Mouse (Mus musculus) forebrain, postnatal 0 days (tissue): ENCODE data around the gene Efna2. TPM values are rescaled to one million over a fixed set of nuclear protein-coding genes. Genes with fewer than 3 reads are reported as not detected.
A peak's percentile ranks its signal among the peaks of the same experiment; 100 is the strongest.

Experiments used
- ATAC-seq: fragments of 200-750 bp; cut with Nextera tagmentation; 2 replicates; pipeline ENCODE4 v1.8.0; 2017; ENCODE audit warnings: mild to moderate bottlenecking, moderate library complexity
- DNase-seq: peaks from one replicate; pipeline ENCODE4 v3.0.0-alpha.2; 2015
- H3K27ac ChIP-seq: fragments of 300-500 bp; sonication (generic); 2 replicates; pipeline ENCODE4 v1.5.1; 2014; ENCODE audit warnings: low read depth, mild to moderate bottlenecking, antibody characterized with exemption, low read length, moderate library complexity, mixed read lengths
- H3K27me3 ChIP-seq: fragments of 300-500 bp; sonication (generic); 2 replicates; pipeline ENCODE4 v1.6.1; 2014; ENCODE audit warnings: mild to moderate bottlenecking, low read length, mixed read lengths; ENCODE audit not compliant: insufficient read depth
- H3K36me3 ChIP-seq: fragments of 300-500 bp; sonication (generic); 2 replicates; pipeline ENCODE4 v1.6.1; 2014; ENCODE audit warnings: mild to moderate bottlenecking, moderate library complexity; ENCODE audit not compliant: insufficient read depth
- H3K4me1 ChIP-seq: fragments of 300-500 bp; sonication (generic); 2 replicates; pipeline ENCODE4 v1.6.1; 2014; ENCODE audit warnings: antibody characterized with exemption; ENCODE audit not compliant: insufficient read depth
- H3K4me2 ChIP-seq: fragments of 300-500 bp; sonication (generic); 2 replicates; pipeline ENCODE4 v1.6.1; 2014; ENCODE audit warnings: low read depth, mild to moderate bottlenecking, moderate library complexity
- H3K4me3 ChIP-seq: fragments of 300-500 bp; sonication (generic); 2 replicates; pipeline ENCODE4 v1.5.1; 2014; ENCODE audit warnings: low read depth, low read length, mixed read lengths
- H3K9ac ChIP-seq: fragments of 300-500 bp; sonication (generic); 2 replicates; pipeline ENCODE4 v1.6.1; 2014; ENCODE audit warnings: mild to moderate bottlenecking
- H3K9me3 ChIP-seq: fragments of 300-500 bp; sonication (generic); 2 replicates; pipeline ENCODE4 v1.6.1; 2016; ENCODE audit warnings: low read length
- CTCF ChIP-seq: sonication (generic); IDR thresholded peaks from 2 replicates; pipeline ENCODE4 v1.5.1; 2016; ENCODE audit warnings: antibody characterized with exemption, control low read depth, low read depth
- WGBS: fragments of 180-500 bp; shearing (Covaris S2); extraction: QIAGEN DNeasy Blood & Tissue Kit; methylation state at CpG from one replicate; pipeline ENCODE4 v1.1.7; 2014; 5-methylcytosine and 5-hydroxymethylcytosine counted together
- polyA plus RNA-seq: library from polyadenylated mRNA; unstranded; fragments of >200 nt; fragmentation: Nextera tagmentation; extraction: Ambion mirVana; gene quantifications from 2 replicates; pipeline ENCODE4 v1.2.1, GENCODE M21; 2015
- total RNA-seq: library from RNA; depleted of rRNA; stranded (reverse); fragments of >200 nt; gene quantifications from 2 replicates; pipeline ENCODE4 v1.2.3, GENCODE M21; 2014

Efna2 gene
- total and polyA plus RNA-seq, 2 experiments from 2014 or later: 29.0 to 31.3 TPM

DNA sequence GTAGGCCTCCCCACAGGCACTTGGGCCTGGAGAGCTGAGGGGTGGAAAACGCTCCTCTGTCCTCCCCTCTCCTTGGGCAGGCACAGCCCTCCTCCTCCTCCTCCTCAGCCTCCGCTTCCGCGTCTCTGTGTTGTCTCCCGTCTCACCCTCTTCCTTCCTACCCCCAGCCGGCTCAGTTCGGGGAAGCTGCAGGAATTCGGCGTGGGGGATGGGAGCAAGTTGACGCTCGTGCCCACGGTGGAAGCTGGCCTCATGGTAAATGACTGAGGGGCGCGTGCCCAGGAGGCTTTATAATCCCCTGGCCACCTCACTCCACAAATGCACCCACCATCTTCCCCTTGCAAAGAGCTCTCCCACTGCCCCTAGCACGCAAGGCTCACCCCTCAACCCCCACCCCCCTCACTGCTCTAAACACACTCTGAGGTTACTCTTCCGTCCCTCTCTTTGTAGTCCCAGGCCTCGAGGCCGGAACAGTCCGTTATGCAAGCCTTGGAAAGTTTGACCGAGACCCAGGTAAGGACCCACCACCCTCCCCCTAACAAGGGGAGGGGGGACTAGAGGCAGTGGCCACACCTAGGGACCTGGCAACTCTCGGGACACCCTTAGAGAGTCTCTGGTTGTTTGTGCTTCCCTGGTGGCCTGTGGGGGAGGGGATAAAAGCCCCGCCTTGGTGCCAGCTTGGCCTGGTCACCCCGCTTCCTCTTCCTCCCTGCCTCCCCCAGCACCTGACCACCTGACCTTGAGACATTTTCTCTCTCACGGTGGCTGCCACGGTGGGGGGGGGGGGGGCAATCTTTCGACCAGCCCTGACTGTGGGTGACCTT is 27.9 kb upstream of the Efna2 start:
- WGBS: under 1% methylated on average over 21 of the region's 26 CpGs
- ATAC-seq (no peak), DNase-seq (peak; percentile 73)
- Histone ChIP-seq H3K9ac (peak overlapping the region; percentile 100), H3K27ac (peak overlapping the region; percentile 100), H3K9me3 (no peaks in the 10 kb centered on the region), H3K27me3 (no peaks in the 10 kb centered on the region), H3K4me3 (peak overlapping the region; percentile 98), H3K36me3 (peaks cover 38% of the 10 kb centered on the region), H3K4me2 (peak overlapping the region; percentile 95), H3K4me1 (peaks cover 18% of the 10 kb centered on the region)
- no peak for TF ChIP-seq CTCF

DNA sequence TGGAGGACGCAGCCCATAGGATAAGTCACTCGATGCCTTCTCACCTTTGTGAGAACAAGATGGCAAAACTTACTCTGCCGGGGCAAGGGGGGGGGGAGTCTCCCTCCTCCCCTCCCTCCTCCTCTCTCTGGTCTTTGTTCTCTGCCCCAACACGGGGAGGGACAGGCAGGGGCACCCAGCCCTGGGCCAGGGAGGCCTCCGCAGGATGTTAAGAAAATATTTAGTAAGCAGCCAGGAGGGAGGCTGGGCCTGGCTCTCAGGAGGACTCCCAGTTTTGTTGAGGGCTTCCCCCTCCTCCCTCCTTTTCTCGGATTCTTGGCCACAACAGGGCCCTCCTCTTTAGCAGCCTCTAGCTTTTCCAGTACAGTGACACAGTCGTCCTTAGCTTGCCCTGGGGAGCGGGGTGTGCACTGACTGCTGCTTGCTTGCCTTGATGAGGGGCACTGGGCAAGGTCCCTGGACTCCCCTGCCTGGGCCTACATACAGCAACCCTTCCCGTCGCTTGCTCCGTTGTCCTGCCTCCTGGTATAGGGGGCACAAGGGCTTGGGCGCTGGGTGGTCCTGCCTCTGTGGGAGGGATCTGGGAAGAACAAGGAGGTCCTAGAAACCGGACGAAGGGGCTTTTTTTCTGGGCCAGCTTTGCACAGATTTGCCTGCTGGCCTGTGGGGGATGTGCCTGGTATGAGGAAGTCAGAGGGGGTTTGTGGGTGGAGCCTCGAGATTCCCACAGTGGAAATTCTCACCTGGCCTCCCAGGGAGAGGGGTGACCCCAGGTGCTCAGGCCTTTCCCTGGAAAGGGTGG is 27.0 kb upstream of the Efna2 start:
- Histone ChIP-seq H3K36me3 (peaks cover 46% of the 10 kb centered on the region), H3K9me3 (no peaks in the 10 kb centered on the region), H3K4me3 (peak overlapping the region; percentile 98), H3K27ac (peak overlapping the region; percentile 100), H3K9ac (peak overlapping the region; percentile 100), H3K4me2 (peak overlapping the region; percentile 95), H3K4me1 (peaks cover 18% of the 10 kb centered on the region), H3K27me3 (no peaks in the 10 kb centered on the region)
- TF ChIP-seq CTCF: no peak
- DNase-seq: peak; percentile 47
- ATAC-seq: no peak
- WGBS: 4% methylated on average over 15 of the region's 15 CpGs

DNA sequence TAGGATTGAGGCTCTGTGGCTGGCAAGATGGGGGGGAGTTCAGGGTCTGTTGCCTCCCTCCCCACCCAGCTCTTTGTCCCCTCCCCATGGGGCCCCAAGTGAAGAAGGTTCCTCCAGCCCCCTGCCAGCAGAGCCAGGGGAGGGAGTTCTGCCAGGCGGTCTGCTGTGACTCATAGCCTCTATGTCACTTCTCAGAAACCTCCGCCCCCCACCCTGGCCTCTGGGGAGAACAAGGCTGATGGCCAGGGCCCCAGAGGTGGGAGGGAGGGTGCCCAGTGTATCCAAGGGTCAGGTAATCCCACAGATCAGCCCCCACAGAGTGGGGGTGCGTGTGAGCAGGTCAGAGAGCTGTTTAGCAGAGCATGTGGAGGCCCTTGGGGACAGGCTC is 26.4 kb upstream of the Efna2 start:
- Histone ChIP-seq H3K4me1 (peaks cover 18% of the 10 kb centered on the region), H3K36me3 (peaks cover 50% of the 10 kb centered on the region), H3K9me3 (no peaks in the 10 kb centered on the region), H3K4me2 (peak overlapping the region; percentile 95), H3K27me3 (no peaks in the 10 kb centered on the region), H3K27ac (peak overlapping the region; percentile 100), H3K9ac (peak overlapping the region; percentile 100), H3K4me3 (peak overlapping the region; percentile 98)
- ATAC-seq: no peak
- DNase-seq: no peak
- TF ChIP-seq CTCF: no peak
- WGBS: 31% methylated on average over 3 of the region's 3 CpGs

DNA sequence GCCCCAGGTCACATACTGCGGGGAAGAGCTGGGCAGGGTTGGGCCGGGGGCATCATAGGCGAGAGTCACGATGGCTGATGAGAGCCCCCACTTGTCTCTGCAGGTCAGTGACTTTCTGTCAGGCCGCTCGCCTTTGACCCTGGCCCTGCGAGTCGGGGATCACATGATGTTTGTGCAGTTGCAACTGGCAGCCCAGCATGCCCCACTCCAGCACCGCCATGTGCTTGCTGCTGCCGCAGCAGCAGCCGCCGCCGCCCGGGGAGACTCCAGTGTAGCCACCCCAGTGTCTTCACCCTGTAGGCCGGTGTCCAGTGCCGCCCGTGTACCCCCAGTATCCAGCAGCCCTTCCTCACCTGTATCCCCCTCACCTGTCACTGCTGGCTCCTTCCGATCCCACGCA is 25.6 kb upstream of the Efna2 start:
- peak overlapping the region; percentile 100; the same call in 1 of the 2 replicates for H3K9ac ChIP-seq
- peaks cover 50% of the 10 kb centered on the region for H3K36me3 ChIP-seq
- peak overlapping the region; percentile 95; the same call in 1 of the 2 replicates for H3K4me2 ChIP-seq
- peak overlapping the region; percentile 100; the same call in 1 of the 2 replicates for H3K27ac ChIP-seq
- TF ChIP-seq CTCF: no peak
- H3K9me3 ChIP-seq: no peaks in the 10 kb centered on the region
- no peak for DNase-seq
- WGBS: 90% methylated on average over 19 of the region's 19 CpGs
- H3K4me1 ChIP-seq: peaks cover 18% of the 10 kb centered on the region
- H3K27me3 ChIP-seq: no peaks in the 10 kb centered on the region
- H3K4me3 ChIP-seq: no peak overlapping the region
- no peak for ATAC-seq

DNA sequence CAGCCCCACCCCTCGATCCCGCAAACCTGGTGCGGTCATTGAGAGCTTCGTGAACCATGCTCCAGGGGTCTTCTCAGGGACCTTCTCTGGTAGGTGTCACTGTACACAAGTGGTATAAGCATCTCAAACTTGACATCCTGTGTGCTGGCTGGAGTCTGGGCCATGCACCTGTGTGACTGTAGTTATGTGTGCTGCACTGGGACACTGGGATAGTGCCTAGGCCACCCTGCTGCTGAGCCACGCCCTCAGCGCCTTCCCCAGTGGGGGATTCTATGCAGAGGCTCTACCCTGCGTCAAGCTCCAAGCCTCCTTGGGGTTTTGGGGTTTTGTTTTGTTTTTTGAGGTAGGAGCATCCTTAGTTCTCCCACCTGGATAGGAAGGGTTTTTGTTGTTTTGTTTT is 24.9 kb upstream of the Efna2 start:
- Histone ChIP-seq H3K9ac (no peak overlapping the region), H3K4me3 (no peak overlapping the region), H3K27ac (0 out of 2 replicates have a peak overlapping the region, but pooled peaks have one; percentile 1), H3K4me1 (peaks cover 18% of the 10 kb centered on the region), H3K27me3 (no peaks in the 10 kb centered on the region), H3K4me2 (no peak overlapping the region), H3K9me3 (no peaks in the 10 kb centered on the region), H3K36me3 (peaks cover 50% of the 10 kb centered on the region)
- WGBS: 82% methylated on average over 7 of the region's 7 CpGs
- no peak for DNase-seq
- no peak for TF ChIP-seq CTCF
- ATAC-seq: no peak

DNA sequence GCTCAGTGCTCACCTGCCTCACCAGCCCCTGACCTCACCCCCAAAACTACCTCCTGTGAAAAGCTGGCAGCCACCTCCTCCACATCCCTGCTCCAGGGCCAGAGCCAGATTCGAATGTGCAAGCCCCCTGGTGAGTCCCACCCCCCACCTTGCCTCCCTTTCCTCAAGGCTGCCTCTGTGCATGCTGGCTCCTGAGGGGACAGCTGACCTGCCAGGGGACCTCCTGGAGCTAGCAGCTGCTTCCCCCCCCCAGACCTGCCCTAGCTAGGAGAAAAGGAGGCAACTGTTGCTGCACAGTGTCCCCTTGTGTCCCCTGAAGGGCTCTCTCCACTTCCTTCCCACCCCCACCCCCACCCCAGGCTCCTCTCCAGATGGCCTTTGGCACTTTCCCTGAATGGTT is 24.0 kb upstream of the Efna2 start:
- ATAC-seq: no peak
- Histone ChIP-seq H3K36me3 (peaks cover 50% of the 10 kb centered on the region), H3K9me3 (no peaks in the 10 kb centered on the region), H3K9ac (no peak overlapping the region), H3K4me2 (no peak overlapping the region), H3K4me3 (no peak overlapping the region), H3K4me1 (peaks cover 20% of the 10 kb centered on the region), H3K27me3 (no peaks in the 10 kb centered on the region), H3K27ac (peak overlapping the region; percentile 9; the same call in 1 of the 2 replicates)
- no peak for DNase-seq
- 44% methylated on average over 1 of the region's 1 CpGs for WGBS
- no peak for TF ChIP-seq CTCF
